Mouse (Mus musculus) brain, embryonic 14.5 days (tissue): ENCODE data around the gene Snai3.

Source experiments
- CTCF ChIP-seq: fragments of 200-500 bp; IDR thresholded peaks from 2 replicates; pipeline ENCODE4 v1.5.1; 2012; ENCODE audit warnings: inconsistent platforms, mild to moderate bottlenecking, moderate library complexity, borderline replicate concordance; ENCODE audit not compliant: insufficient read depth, insufficient read length; ENCODE audit errors: extremely low read depth
- POLR2A ChIP-seq: fragments of 200-500 bp; IDR thresholded peaks from 2 replicates; pipeline ENCODE4 v1.6.1; 2012; ENCODE audit warnings: mild to moderate bottlenecking, inconsistent platforms, borderline replicate concordance; ENCODE audit not compliant: poor library complexity, insufficient read depth, insufficient read length, severe bottlenecking; ENCODE audit errors: extremely low read depth

- TF ChIP-seq CTCF (no peak), POLR2A (no peak)
These were observed 23.9 kb downstream of the Snai3 start for GRCm38 (mm10) chr8:122436586-122437125.
